Mouse (Mus musculus): ENCODE results near the gene Fam69b.

The Fam69b gene

GRCm38 (mm10) chr2:26632541-26633395 lies 4.5 kb downstream of the Fam69b start:
- no peak for DNase-seq

- DNase-seq, result no peak
These were observed 5.8 kb downstream of the Fam69b start for GRCm38 (mm10) chr2:26633953-26634530.

GRCm38 (mm10) chr2:26634629-26635488 lies 6.6 kb downstream of the Fam69b start:
- no peak for DNase-seq

- DNase-seq, result no peak
These were observed 7.5 kb downstream of the Fam69b start for GRCm38 (mm10) chr2:26635489-26636324.

- no peak for DNase-seq
These were observed 8.0 kb downstream of the Fam69b start for GRCm38 (mm10) chr2:26636325-26636635.

GRCm38 (mm10) chr2:26637316-26637932 lies 9.2 kb downstream of the Fam69b start:
- DNase-seq, result no peak

- no peak for DNase-seq
These were observed 9.8 kb downstream of the Fam69b start for GRCm38 (mm10) chr2:26638039-26638438.

- no peak for DNase-seq
These were observed 10.3 kb downstream of the Fam69b start for GRCm38 (mm10) chr2:26638572-26638971.

- peak; percentile 81 for DNase-seq
These were observed 10.8 kb downstream of the Fam69b start for GRCm38 (mm10) chr2:26639083-26639482.

GRCm38 (mm10) chr2:26639838-26640830 lies 11.9 kb downstream of the Fam69b start:
- DNase-seq, result peak; percentile 96

- no peak for DNase-seq
These were observed 12.9 kb downstream of the Fam69b start for GRCm38 (mm10) chr2:26641006-26641647.

- peak; percentile 62 for DNase-seq
These were observed 15.7 kb downstream of the Fam69b start for GRCm38 (mm10) chr2:26643942-26644341.

GRCm38 (mm10) chr2:26646643-26647293 lies 18.5 kb downstream of the Fam69b start:
- DNase-seq, result peak; percentile 82

GRCm38 (mm10) chr2:26654687-26655086 lies 26.4 kb downstream of the Fam69b start:
- no peak for DNase-seq

- no peak for DNase-seq
These were observed 29.2 kb downstream of the Fam69b start for GRCm38 (mm10) chr2:26657426-26657825.

GRCm38 (mm10) chr2:26661143-26661752 lies 33.0 kb downstream of the Fam69b start:
- peak; percentile 60 for DNase-seq

- DNase-seq, result peak; percentile 48
These were observed 33.7 kb downstream of the Fam69b start for GRCm38 (mm10) chr2:26661768-26662508.

GRCm38 (mm10) chr2:26662509-26662882 lies 34.2 kb downstream of the Fam69b start:
- DNase-seq, result no peak

- no peak for DNase-seq
These were observed 34.9 kb downstream of the Fam69b start for GRCm38 (mm10) chr2:26663112-26663511.
